Mouse (Mus musculus): ENCODE data around the gene Prtn3. TPM values are rescaled to one million over a fixed set of nuclear protein-coding genes. Genes with fewer than 3 reads are reported as not detected.

Prtn3 gene
- polyA plus RNA-seq, 1 experiment from 2014 or later, result 2.7 TPM

Small RNA genes lying within 50 kb of the gene (microRNA-seq; reads per million reads assigned to microRNA genes)
- not detected for gene Mir6910

Other genes with a start within 250 kb of the Prtn3 start
- 1.1 and 2.5 TPM in 2 replicates for gene Shc2, start 236.6 kb upstream of the Prtn3 start, polyA plus RNA-seq (2015; fragmentation: Nextera tagmentation; extraction: Ambion mirVana)
- gene Odf3l2, start 228.7 kb upstream of the Prtn3 start, polyA plus RNA-seq (2015; fragmentation: Nextera tagmentation; extraction: Ambion mirVana), result not detected in 2 replicates
- 27.4 and 31.8 TPM in 2 replicates for gene Madcam1, start 209.9 kb upstream of the Prtn3 start, polyA plus RNA-seq (2015; fragmentation: Nextera tagmentation; extraction: Ambion mirVana)
- gene Tpgs1, start 205.1 kb upstream of the Prtn3 start, polyA plus RNA-seq (2015; fragmentation: Nextera tagmentation; extraction: Ambion mirVana), result 56.8 and 64.4 TPM in 2 replicates
- 120 and 128 TPM in 2 replicates for gene Cdc34, start 192.3 kb upstream of the Prtn3 start, polyA plus RNA-seq (2015; fragmentation: Nextera tagmentation; extraction: Ambion mirVana)
- gene Gzmm, start 185.5 kb upstream of the Prtn3 start, polyA plus RNA-seq (2015; fragmentation: Nextera tagmentation; extraction: Ambion mirVana), result 0.21 and 0.56 TPM in 2 replicates
- 1,158 and 1,189 TPM in 2 replicates for gene Bsg, start 170.0 kb upstream of the Prtn3 start, polyA plus RNA-seq (2015; fragmentation: Nextera tagmentation; extraction: Ambion mirVana)
- gene Hcn2, start 157.8 kb upstream of the Prtn3 start, polyA plus RNA-seq (2015; fragmentation: Nextera tagmentation; extraction: Ambion mirVana), result 0.04 TPM in 1 of 2 replicates, not detected in the other
- 38.8 and 40.5 TPM in 2 replicates for gene Polrmt, start 127.9 kb upstream of the Prtn3 start, polyA plus RNA-seq (2015; fragmentation: Nextera tagmentation; extraction: Ambion mirVana)
- 0.26 TPM in 1 of 2 replicates, not detected in the other for gene Fgf22, start 119.4 kb upstream of the Prtn3 start, polyA plus RNA-seq (2015; fragmentation: Nextera tagmentation; extraction: Ambion mirVana)
- 39.7 and 56.6 TPM in 2 replicates for gene Rnf126, start 107.5 kb upstream of the Prtn3 start, polyA plus RNA-seq (2015; fragmentation: Nextera tagmentation; extraction: Ambion mirVana)
- 15.1 and 16.6 TPM in 2 replicates for gene Fstl3, start 97.2 kb upstream of the Prtn3 start, polyA plus RNA-seq (2015; fragmentation: Nextera tagmentation; extraction: Ambion mirVana)
- 0.07 and 0.11 TPM in 2 replicates for gene Prss57, start 83.5 kb upstream of the Prtn3 start, polyA plus RNA-seq (2015; fragmentation: Nextera tagmentation; extraction: Ambion mirVana)
- gene Palm, start 80.9 kb upstream of the Prtn3 start, polyA plus RNA-seq (2015; fragmentation: Nextera tagmentation; extraction: Ambion mirVana), result 44.1 and 44.8 TPM in 2 replicates
- 204 and 210 TPM in 2 replicates for gene Misp, start 53.5 kb upstream of the Prtn3 start, polyA plus RNA-seq (2015; fragmentation: Nextera tagmentation; extraction: Ambion mirVana)
- 295 and 302 TPM in 2 replicates for gene Ptbp1, start 20.0 kb upstream of the Prtn3 start, polyA plus RNA-seq (2015; fragmentation: Nextera tagmentation; extraction: Ambion mirVana)
- 25.5 and 28.2 TPM in 2 replicates for gene Plppr3, start 158 bp downstream of the Prtn3 start, polyA plus RNA-seq (2015; fragmentation: Nextera tagmentation; extraction: Ambion mirVana)
- gene Elane, start 11.8 kb downstream of the Prtn3 start, polyA plus RNA-seq (2015; fragmentation: Nextera tagmentation; extraction: Ambion mirVana), result 0.42 and 2.4 TPM in 2 replicates
- not detected in 2 replicates for gene Cfd, start 16.4 kb downstream of the Prtn3 start, polyA plus RNA-seq (2015; fragmentation: Nextera tagmentation; extraction: Ambion mirVana)
- 34.1 and 37.2 TPM in 2 replicates for gene Med16, start 34.4 kb downstream of the Prtn3 start, polyA plus RNA-seq (2015; fragmentation: Nextera tagmentation; extraction: Ambion mirVana)
- 2.1 and 7.8 TPM in 2 replicates for gene Gm26602, start 36.4 kb downstream of the Prtn3 start, polyA plus RNA-seq (2015; fragmentation: Nextera tagmentation; extraction: Ambion mirVana)
- gene Kiss1r, start 42.5 kb downstream of the Prtn3 start, polyA plus RNA-seq (2015; fragmentation: Nextera tagmentation; extraction: Ambion mirVana), result 0.68 and 0.69 TPM in 2 replicates
- 105 and 116 TPM in 2 replicates for gene R3hdm4, start 46.7 kb downstream of the Prtn3 start, polyA plus RNA-seq (2015; fragmentation: Nextera tagmentation; extraction: Ambion mirVana)
- gene Arid3a, start 52.6 kb downstream of the Prtn3 start, polyA plus RNA-seq (2015; fragmentation: Nextera tagmentation; extraction: Ambion mirVana), result 19.4 and 22.1 TPM in 2 replicates
- 86.2 and 96.6 TPM in 2 replicates for gene Wdr18, start 85.7 kb downstream of the Prtn3 start, polyA plus RNA-seq (2015; fragmentation: Nextera tagmentation; extraction: Ambion mirVana)
- 0.15 and 0.16 TPM in 2 replicates for gene Grin3b, start 96.2 kb downstream of the Prtn3 start, polyA plus RNA-seq (2015; fragmentation: Nextera tagmentation; extraction: Ambion mirVana)
- 7.0 and 9.7 TPM in 2 replicates for gene Tmem259, start 109.9 kb downstream of the Prtn3 start, polyA plus RNA-seq (2015; fragmentation: Nextera tagmentation; extraction: Ambion mirVana)
- gene Cnn2, start 114.1 kb downstream of the Prtn3 start, polyA plus RNA-seq (2015; fragmentation: Nextera tagmentation; extraction: Ambion mirVana), result 226 and 245 TPM in 2 replicates
- gene Abca7, start 122.0 kb downstream of the Prtn3 start, polyA plus RNA-seq (2015; fragmentation: Nextera tagmentation; extraction: Ambion mirVana), result 3.3 and 3.4 TPM in 2 replicates
- 6.0 and 7.3 TPM in 2 replicates for gene Arhgap45, start 142.2 kb downstream of the Prtn3 start, polyA plus RNA-seq (2015; fragmentation: Nextera tagmentation; extraction: Ambion mirVana)
- 190 and 212 TPM in 2 replicates for gene Polr2e, start 165.3 kb downstream of the Prtn3 start, polyA plus RNA-seq (2015; fragmentation: Nextera tagmentation; extraction: Ambion mirVana)
- gene Gpx4, start 172.7 kb downstream of the Prtn3 start, polyA plus RNA-seq (2015; fragmentation: Nextera tagmentation; extraction: Ambion mirVana), result 942 and 972 TPM in 2 replicates
- 13.4 and 14.3 TPM in 2 replicates for gene Sbno2, start 231.1 kb downstream of the Prtn3 start, polyA plus RNA-seq (2015; fragmentation: Nextera tagmentation; extraction: Ambion mirVana)
- gene Stk11, start 241.3 kb downstream of the Prtn3 start, polyA plus RNA-seq (2015; fragmentation: Nextera tagmentation; extraction: Ambion mirVana), result 13.8 and 15.7 TPM in 2 replicates

Measured in intestine, embryonic 16.5 days (tissue).